Mouse (Mus musculus) ES-Bruce4 (cell line): ENCODE measurements around the gene Wdr37.

Experiments
- CTCF ChIP-seq: IDR thresholded peaks from one replicate; pipeline ENCODE4 v1.8.1; 2011; ENCODE audit warnings: low read depth, low read length
- POLR2A ChIP-seq: IDR thresholded peaks from one replicate; pipeline ENCODE4 v1.8.1; 2011; ENCODE audit warnings: low read length; ENCODE audit not compliant: insufficient read depth

GRCm38 (mm10) chr13:8831546-8832251 is 40.0 kb downstream of the Wdr37 start:
- TF ChIP-seq CTCF: no peak
- no peak for TF ChIP-seq POLR2A
